Mouse (Mus musculus): Measurements from ENCODE around the gene Gm5141. TPM values are rescaled to one million over a fixed set of nuclear protein-coding genes. Genes with fewer than 3 reads are reported as not detected.
"Not testable (repeated sequence)": the region's sequence is repeated elsewhere in the genome, so short reads cannot be mapped to it uniquely, and the experiment has no call there.

The Gm5141 gene
- 1 to 10 TPM; 5.8 to 6.3 TPM for total RNA-seq (2021)

DNA sequence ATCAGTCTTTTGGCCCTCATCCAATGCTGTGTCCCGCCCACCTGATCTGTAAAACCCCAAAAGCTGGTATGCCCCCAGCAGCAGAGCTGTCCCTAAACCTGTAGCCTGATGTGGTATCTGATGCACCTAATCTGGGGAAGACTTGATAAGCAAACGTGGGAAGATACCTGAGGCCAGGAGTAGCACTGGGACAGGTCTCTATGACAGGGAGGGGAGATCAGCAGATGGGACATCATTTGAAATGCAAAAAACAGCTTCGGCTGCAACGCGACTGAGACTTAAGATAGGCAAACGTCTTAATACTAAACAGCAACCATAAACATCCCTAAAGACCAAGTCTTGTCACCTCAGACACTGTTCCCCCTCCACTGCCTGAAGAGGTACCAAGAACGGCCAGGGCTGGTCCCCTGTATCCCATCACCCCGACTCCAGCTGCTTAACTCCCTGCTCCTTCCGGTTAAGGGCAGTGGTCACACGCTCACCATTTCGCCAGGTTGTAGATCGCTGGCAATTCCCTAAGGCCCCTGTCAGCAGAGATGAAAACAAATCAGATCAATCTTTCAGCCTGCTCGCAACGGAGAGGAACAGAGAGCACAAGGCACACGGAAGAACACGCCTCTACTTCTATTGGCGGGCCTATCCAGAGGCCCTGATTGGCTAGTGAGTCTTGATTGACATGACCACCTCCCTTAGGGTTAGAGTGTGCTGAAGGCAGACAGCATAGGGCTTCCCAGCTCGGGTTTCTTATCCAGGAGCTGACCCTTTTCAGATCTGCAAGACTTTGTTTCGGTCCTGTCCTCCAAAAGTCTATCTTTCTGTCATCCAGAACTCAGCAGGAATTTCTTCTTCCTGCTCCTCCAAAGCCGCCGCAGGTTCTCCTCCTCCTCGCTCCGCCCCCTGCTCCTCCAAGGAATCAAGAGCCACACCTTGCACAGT, at the start of gene Gm5141:
Gene Gm5141 (minus strand): TSS at position 610 of the 936 bp plus-strand sequence.
- DNase-seq (ENCODE audit: low spot score in 2 of 2): peak; percentile 49 to 59
- intact Hi-C loops (cut with DNase I): not testable (repeated sequence)

DNA sequence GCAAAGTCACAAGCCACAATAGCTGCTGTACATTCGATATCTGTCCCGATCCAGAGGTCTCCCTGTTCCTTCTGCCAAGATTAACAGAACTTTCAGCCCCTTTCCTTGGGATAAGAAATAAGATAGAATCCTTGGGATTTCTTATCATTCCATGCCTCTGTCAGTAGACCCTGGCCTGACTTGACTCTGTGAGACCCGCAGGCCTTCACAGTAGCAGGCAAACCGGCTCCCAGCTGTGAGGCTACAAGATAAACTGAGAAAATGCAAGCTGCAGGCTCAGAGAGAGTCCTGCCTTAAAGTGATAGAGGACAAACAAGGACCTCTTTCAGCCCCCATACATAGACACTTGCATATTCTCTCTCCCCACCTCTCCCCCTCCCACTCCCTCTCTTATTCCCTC, 47.7 kb upstream of the Gm5141 start:
- intact Hi-C loops (cut with DNase I): no loop called here
- DNase-seq (ENCODE audit: low spot score in 2 of 2): no peak

DNA sequence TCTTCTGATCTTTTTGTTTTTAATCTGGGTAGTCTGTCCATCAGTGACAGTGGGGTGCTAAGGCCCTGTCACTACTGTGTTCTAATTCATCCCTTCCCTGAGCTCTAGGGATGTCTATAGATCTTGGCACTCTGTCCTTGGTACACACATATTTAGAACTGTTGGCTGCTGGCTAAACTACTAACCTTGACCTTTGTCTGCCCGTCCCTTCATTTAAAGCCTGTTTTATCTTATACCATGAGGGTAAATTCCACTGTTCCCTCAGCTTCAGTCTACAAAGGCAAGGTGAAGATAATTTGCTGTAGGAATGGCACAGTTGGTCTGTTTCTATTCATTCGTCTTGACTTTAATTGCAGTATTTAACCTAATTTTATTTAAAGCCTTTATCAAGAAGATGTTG, 46.6 kb upstream of the Gm5141 start:
- no peak for DNase-seq (ENCODE audit: low spot score in 2 of 2)
- intact Hi-C loops (cut with DNase I): no loop called here

DNA sequence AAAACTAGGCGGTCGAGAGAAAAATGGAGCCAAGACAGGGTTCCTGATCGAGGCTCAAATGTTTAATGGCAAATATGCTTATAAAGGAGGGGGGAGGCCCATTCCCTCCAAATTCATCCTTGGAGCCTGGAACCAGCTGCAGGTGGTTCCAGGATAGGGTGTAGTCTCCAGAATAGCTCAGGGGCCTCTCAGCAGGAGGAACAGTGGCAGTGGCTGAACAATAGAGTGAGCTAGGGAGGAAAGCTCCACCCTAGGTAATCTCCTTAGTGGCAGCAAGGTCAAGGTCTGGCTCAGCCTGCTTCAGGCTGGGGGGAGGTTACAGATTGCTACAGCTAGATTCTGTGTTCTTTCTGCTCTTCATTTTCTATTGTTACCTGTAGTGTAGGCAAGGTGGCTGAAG, 30.1 kb upstream of the Gm5141 start:
- DNase-seq (ENCODE audit: low spot score in 2 of 2); intact Hi-C loops (cut with DNase I): not testable (repeated sequence)

DNA sequence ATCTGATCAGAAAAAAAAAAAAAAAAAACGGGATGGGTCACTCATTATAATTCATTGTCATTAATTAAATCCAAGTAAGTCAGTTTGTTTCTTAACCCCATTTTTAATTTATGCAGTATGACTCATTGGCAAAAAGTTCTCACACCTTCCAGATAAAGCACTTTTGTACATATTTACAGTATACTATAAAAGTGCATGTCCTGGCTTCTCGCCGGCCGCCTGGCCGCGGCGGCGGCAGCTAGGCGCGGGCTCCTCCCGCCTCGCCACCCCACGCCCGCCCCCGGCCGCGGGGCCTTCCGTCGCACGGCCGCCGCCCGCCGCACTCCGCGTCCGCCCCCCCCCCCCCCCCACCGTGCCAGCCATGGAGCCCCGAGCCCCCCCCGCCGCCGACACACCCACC, 27.1 kb upstream of the Gm5141 start:
- intact Hi-C loops (cut with DNase I): no loop called here
- DNase-seq (ENCODE audit: low spot score in 2 of 2): no peak

DNA sequence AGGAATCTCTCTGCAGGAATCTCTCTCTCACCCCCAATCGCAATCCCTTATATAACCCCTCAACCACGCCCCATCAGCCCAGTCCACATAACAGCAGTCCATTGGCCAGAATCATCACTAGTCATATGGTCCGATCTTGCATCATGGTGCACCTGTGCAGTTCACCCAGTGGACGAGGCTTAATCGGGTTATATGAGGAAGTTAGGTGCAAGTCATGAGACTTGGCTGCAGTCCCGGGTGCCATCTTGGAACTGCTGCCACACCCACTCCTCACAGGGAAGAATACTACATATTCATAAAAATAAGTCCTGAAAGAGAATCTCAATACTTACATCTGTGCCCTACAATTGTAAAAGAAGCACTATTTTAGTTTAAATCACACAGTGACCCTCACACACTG, 22.4 kb upstream of the Gm5141 start:
- intact Hi-C loops (cut with DNase I); DNase-seq (ENCODE audit: low spot score in 2 of 2): not testable (repeated sequence)

DNA sequence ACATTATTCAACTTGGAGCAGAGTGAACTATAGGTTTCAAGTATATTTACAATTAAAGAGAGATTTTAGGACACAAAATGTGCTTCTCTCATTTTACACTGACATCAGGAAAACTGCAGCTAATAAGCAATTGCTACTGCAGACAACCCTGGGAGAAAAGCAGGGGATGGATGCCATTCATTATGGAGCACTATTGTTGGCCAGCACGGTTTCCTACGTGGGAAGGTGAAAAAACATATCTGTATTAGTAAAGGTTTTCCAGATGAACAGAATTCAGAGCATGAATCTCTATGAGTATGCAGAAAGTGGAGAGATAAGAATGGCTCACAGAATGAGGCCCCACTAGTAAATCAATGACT, 506 bp upstream of the Gm5141 start:
- intact Hi-C loops (cut with DNase I); DNase-seq (ENCODE audit: low spot score in 2 of 2): not testable (repeated sequence)

DNA sequence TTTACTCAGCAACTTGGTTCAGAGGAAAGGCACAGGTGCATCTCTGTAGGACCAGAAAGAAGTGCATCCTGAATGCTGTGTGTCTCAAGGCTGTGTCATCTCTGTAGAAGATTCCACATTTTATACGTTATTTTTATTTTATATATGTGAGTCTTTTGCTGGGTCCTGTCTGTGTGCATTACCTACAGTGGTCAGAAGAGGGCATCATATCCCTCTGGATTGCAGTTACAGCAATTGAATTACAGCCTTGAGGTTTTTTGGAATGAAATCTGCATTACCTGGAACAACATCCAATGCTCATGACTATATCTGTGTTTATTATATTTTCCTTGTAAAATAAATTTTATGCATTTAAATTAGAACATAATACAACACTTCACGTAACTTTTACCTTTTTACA, 21.8 kb downstream of the Gm5141 start:
- peak; percentile 9 to 17 for DNase-seq (ENCODE audit: low spot score in 2 of 2)

DNA sequence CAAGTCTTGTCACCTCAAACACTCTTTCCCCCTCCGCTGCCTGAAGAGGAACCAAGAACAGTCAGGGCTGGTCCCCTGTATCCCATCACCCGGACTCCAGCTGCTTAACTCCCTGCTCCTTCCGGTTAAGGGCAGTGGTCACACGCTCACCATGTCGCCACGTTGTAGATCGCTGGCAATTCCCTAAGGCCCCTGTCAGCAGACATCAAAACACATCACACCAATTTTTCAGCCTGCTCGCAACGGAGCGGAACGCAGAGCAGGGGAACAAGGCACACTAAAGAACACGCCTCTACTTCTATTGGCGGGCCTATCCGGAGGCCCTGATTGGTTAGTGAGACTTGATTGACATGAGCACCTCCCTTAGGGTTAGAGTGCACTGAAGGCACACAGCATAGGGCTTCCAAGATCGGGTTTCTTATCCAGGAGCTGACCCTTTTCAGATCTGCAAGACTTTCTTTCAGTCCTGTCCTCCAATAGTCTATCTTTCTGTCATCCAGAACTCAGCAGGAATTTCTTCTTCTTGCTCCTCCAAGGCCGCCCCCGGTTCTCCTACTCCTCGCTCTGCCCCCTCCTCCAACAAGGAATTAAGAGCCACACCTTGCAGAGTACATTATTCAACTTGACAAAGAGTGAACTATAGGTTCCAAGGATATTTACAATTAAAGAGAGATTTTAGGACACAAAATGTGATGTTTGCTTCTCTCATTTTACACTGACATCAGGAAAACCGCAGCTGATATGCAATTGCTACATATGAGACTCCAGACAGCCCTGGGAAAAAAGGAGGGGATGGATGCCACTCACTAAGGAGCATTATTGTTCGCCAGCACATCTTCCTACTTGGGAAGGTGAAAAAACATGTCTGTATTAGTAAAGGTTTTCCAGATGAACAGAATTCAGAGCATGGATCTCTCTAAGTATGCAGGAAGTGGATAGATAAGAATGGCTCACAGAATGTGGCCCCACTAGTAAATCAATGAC, 24.9 kb downstream of the Gm5141 start, which contains the start of gene Platr25:
Gene Platr25 (minus strand): TSS at position 278 of the 984 bp plus-strand sequence.
- intact Hi-C loops (cut with DNase I): loop anchor here (10.0 kb wide), 1 partner anchor 574 kb away; no protein-coding TSS in a partner anchor
- peak; percentile 17 to 37 for DNase-seq (ENCODE audit: low spot score in 2 of 2)

More for the DNA sequence above, 21.8 kb downstream of the Gm5141 start:
- intact Hi-C loops (cut with DNase I): loop anchor here (2.0 to 10.0 kb wide), 2 partner anchors 93 to 571 kb away; no protein-coding TSS in a partner anchor

DNA sequence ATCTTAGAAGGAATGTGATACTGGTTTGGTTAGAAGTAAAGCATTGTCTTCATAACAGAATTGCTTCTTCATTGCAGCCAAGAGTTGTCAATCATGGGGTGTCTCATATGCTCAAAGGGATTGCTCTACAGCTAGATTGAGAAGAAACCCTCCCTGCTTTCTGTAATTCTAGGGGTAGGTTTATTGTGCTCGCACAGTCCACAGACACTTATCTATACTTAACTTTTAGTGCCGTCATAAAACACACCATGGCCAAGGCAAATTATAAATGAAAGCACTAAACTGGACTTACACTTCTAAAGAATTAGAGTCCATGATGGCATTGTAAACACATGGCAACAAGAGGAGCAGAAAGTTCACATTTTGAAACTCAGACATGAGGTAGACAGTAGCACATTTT, 52.3 kb downstream of the Gm5141 start:
- DNase-seq (ENCODE audit: low spot score in 2 of 2): no peak
- intact Hi-C loops (cut with DNase I): loop anchor here (10.0 kb wide), 1 partner anchor 839 kb away; no protein-coding TSS in a partner anchor

Small RNA genes lying within 50 kb of the gene (microRNA-seq; reads per million reads assigned to microRNA genes)
- gene Gm24588 (not detected), gene Mir713 (not detected)

Other genes with a start within 250 kb of the Gm5141 start
- gene Zfp935, start 227.3 kb downstream of the Gm5141 start, total RNA-seq (2021): 1 to 10 TPM in 1 of 2 experiments, not detected in 1; 1.4 TPM
- 1 to 10 TPM; 6.1 to 6.9 TPM for gene Zfp934, start 214.6 kb downstream of the Gm5141 start, total RNA-seq (2021)
- 1 to 10 TPM; 2.9 to 3.4 TPM for gene 6720489N17Rik, start 161.6 kb downstream of the Gm5141 start, total RNA-seq (2021)
- 10 to 100 TPM; 10.6 to 15.5 TPM for gene Platr25, start 25.1 kb downstream of the Gm5141 start, total RNA-seq (2021)
- not detected for gene Fbp2, start 72.6 kb upstream of the Gm5141 start, total RNA-seq (2021)
- gene Fbp1, start 102.5 kb upstream of the Gm5141 start, total RNA-seq (2021): under 1 TPM; 0.79 TPM
- gene 2010111I01Rik, start 179.1 kb upstream of the Gm5141 start, total RNA-seq (2021): 100 to 1,000 TPM in 1 of 2 experiments, 10 to 100 TPM in 1; 93.2 to 121 TPM